Mouse (Mus musculus): ENCODE data around the gene Hs3st5.

DNA sequence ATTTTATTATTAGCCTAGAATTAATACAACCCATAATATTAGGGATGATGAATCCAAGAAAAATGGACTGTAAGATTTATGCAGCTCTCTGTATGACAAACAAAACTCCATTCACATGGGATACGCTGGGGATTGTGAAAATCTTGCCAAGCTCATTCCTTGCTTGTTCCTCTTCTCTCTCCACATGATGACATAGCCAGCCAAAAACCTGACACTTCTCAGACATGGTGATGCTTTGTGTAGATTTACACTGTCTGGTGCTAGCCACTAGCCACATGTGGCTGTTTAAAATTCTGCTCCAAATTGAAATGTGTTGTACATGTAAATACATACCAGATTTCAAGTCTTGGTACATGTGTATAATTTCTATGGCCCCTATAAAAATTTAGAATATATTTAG is 6.9 kb upstream of the Hs3st5 start:
- TF ChIP-seq CTCF (IDR thresholded peaks at IDR 0.05; ENCODE audit: low read depth, low read length) (no peak), POLR2AphosphoS5 (IDR thresholded peaks at IDR 0.05; ENCODE audit: insufficient replicate concordance, low read depth, low read length) (no peak)

Data from G1E (cell line).